Mouse (Mus musculus): Measurements from ENCODE around the gene Blcap.

Gene Blcap

DNA sequence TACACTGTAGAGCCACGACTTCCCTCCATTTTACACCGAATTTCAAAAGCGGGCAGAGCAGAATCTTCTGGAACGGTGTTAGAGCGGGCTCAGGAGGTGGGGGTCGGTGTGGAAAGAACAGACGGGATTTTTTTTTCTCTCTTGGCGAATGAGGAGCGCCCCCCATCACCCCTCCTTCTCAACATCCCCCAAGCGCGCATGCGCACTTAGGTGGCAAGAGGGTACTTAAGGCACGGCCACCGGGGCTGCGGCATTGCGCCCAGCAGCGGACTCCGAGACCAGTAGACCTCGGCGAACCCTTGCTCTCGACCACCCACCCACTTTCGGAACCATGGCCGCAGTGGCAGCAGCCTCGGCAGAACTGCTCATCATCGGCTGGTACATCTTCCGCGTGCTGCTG, 11.2 kb downstream of the Blcap start, which contains the start of gene Nnat:
Gene Nnat, plus strand, starts transcription at position 221 of the 400 bp plus-strand sequence.
- no peak for DNase-seq (ENCODE audit: low read depth, low spot score)

DNA sequence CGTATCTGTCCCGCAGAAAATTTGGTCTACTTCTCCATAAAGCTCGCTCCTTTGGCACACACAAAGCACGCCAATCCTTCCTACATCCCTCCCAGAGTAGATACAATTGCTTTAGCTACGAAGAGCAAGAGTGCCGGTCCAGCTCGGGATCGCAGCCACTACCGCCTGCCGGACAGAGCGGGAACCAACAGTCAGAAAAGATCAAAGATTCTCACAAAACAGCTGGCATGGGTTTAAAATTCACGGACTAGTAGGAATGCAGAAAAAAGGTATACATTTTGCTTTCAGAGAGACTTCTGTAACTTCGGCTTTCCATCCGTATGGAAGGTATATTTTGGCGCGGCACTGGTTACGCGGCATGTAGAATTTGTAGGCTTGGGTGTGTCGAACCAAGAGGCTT, 11.6 kb downstream of the Blcap start:
- no peak for DNase-seq (ENCODE audit: low read depth, low spot score)

DNA sequence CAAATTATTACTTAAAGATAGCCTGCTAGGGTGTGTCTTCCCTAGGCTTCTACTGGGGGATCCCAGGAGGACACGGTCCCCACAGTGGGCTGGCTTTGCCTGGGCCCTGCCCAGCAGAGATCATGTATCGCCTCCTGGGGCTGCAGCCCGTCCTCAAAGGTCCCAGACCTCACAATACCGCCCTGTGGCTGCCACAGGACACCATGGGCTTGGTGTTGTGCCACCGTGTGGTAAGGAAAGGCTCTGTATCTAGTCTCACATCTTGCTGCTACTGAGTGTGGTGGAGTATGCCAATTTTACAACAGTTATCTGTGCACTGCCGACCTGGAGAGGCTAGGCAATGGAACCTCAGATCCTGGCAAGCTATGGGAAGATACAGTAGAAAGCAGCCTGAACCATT, 12.6 kb downstream of the Blcap start:
- DNase-seq (ENCODE audit: low read depth, low spot score), result no peak

DNA sequence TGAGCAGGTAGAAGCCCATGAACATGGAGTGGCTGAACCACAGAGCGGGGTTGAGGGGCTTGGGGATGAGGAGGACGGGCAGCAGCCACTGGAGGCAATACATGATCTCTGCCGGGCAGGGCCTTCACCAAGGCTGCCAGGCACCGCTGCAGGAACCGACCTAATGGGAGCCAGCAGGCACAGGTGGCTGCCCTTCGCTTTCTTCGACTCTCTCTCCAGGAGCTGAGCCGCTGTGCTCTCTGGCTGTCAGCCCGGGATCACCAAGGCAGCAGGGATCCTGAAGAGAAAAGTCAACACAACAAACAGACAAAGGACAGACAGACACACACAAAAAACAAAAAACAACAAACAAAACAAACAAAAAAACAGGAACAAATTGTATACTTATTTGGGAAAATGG, 13.0 kb downstream of the Blcap start:
- no peak for DNase-seq (ENCODE audit: low read depth, low spot score)

DNA sequence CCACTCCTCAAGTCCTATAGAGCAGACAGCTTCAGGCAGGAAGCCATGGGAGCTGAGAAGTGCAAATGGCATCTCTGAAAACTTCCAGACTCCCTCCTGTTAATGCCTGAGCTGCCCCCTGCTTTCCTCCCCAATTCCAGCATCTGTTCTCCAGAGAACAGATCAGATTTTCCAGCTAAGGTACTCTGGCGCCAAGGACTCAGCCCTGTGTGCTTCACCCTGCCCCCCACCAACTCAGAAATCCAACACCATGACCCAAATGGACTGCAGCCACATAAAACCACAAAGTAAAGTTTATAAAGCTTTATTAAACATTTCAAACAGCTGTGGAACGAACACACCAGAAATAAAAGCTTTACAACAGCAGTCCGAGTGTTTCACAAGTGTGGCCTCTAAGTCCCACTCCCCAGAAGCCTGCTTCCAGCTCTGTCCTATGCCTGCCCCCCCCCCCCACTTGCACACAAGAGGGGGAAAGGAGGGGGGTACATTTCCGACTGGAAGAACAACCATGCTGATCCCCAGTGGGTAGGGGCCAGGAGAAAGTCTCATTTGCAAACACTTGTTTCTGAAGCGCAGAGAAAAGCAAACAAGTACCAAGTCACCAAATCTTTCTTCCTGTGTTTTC, 14.9 kb downstream of the Blcap start:
- DNase-seq (ENCODE audit: low read depth, low spot score), result no peak

DNA sequence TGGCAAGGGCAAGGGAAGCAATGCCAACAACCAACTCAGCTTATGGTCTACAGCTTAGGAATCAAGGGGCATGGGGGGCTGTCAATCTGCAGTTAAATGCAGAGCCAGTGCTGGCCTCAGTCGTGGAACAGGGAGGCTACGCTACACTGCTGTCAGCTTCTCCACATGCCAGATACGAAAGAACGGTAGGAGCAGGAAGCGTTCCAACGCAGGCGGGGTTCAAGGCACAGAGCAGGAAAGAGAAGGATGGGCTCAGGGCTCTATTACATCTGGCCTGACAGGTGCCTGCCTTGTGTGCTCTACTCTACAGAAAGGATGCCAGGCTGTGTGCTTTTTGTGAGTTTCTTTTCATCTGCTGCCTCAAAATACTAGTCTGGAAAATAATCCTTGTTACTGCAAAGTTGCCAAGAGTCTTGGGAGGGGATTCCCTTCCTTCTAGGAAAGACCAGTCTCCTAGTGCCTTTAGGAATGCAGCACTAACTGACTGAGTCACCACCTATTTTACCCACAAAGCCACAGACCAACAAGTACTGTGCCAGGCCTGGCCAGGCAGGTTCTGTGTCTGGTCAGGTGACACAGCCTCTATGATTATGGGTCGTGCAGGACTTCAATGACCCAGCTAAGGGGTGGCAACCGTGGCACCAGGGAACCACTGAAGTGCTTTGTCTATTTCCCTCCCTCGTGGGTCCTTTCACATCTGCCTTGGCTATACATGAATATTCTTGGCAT, 18.8 kb downstream of the Blcap start:
- no peak for DNase-seq (ENCODE audit: low read depth, low spot score)

DNA sequence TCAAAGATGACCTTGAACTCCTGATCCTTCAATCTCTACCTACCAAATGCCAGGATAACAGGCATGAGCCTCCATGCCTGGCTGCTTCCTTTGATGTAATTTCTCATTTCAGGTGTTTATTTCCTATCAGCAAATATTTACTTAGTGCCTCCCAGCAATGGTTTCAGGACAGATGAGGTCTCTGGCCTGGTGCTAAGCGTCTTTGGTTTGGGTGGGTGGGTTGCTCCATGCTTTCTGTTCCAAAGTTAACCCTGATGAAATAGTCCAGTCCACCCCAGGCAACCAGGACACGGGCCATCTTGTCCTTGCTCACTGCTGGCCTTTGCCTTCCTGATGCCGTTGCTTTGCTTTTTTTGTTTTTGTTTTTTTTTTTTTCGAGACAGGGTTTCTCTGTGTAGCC, 20.8 kb downstream of the Blcap start:
- DNase-seq (ENCODE audit: low read depth, low spot score), result no peak

DNA sequence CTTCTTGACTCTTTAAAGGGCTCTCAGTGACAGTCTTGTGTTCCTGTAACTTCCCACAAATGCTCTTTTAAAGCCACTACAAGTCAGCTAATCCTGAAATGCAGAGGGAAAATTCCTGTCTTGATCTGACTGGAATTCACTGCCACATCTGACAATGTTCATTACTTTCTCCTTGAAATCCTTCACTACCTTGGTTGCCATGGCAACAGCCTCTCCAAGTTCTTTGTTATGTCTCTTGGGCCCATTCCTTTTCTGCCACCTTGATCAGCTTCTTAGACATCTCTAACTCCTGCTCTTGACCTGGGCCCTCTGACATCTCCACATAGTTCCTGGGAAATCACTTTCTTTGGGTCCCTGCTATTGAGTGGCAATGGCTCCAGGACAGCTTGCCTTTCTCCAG, 24.4 kb downstream of the Blcap start:
- DNase-seq (ENCODE audit: low read depth, low spot score), result no peak

DNA sequence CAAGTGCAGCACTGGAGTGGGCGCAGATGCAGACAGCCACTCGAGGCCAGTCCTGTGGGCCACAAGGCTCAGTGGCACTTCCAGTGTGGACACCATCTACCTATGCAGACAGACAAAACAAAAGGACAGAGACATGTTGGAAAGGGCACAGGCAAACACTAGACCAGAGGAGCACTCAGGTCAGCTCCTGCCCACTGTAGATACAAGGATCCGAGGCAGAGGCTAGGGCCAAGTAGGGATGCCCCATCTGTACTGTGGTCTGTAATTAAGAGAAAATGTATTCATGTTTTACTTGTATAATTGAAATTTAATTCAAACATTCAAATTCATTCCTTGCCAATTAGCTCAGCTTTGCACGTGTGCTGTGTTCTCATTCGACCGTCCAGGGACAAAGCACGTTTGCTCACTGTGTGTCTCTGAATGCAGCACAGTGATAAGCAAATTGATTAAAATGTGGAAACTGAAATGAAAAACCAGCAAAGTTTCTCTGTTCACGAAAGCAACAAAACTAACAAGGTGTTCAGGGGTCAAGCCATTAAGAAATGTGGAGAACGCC, 26.7 kb downstream of the Blcap start:
- no peak for DNase-seq (ENCODE audit: low read depth, low spot score)

DNA sequence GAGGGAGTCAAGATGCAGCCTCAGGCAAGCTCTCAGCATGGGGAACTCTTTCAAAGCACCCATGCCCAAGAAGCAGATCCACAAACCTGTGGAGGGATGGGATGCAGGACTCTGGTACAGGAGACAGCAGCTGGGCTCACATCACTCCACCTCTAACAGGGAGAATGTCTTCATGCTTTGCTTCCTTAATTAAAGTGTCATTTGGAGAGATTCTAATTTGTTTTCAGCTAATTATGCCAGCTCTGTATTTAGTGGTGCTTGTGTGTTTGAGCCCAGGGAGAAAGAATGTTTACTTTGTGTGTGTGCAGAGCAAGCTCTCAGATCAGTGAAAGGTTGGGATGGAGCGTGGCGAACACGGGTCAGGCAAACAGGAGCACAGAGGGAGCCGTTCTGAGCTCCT, 28.7 kb downstream of the Blcap start:
- DNase-seq (ENCODE audit: low read depth, low spot score), result no peak

DNA sequence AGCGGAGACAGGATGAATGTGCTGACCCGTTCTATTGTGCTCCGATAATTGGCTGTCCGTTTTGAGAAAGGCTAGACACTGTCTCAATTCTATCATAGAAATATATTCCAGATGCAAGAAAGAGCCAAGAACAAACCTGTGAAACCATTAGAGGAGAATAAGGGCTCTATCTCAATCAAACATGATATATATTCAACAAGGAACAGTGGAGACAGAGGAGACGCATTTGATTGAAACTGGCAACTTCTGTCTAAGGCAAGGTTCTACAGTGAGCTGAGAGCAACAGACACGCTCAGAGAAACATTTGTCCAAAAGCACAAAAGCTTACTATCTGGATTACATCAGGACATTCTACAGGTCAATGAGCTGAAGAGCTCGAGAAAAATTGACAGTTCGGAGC, 29.4 kb downstream of the Blcap start:
- DNase-seq (ENCODE audit: low read depth, low spot score), result no peak

DNA sequence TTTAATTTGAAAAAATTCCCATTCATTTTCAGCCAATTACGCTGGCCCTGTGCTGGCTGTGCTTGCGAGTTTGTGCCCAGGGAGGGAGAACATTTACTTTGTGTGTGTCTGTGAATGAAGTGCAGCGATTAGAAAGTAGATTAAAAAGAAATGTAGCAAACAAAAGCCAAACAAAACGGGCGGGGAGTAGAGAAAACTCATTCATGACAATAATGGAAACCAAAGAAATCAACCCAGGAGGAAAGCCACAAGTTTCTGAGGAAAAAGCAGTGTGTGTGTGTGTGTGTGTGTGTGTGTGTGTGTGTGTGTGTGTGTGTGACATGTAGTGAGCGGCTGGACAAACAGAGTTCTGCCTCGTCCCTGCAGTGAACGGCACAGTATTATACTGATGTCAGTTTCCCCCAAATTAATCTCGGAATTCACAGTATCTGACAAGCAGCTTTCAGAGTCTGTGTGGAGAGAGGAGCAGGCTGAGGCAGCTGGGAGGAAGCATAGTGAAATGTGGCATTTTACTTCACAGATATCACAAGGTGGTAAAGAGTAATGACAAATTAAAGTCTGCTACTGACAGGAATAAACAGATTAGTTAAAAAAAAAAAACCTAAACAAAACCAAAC, 30.0 kb downstream of the Blcap start:
- no peak for DNase-seq (ENCODE audit: low read depth, low spot score)

DNA sequence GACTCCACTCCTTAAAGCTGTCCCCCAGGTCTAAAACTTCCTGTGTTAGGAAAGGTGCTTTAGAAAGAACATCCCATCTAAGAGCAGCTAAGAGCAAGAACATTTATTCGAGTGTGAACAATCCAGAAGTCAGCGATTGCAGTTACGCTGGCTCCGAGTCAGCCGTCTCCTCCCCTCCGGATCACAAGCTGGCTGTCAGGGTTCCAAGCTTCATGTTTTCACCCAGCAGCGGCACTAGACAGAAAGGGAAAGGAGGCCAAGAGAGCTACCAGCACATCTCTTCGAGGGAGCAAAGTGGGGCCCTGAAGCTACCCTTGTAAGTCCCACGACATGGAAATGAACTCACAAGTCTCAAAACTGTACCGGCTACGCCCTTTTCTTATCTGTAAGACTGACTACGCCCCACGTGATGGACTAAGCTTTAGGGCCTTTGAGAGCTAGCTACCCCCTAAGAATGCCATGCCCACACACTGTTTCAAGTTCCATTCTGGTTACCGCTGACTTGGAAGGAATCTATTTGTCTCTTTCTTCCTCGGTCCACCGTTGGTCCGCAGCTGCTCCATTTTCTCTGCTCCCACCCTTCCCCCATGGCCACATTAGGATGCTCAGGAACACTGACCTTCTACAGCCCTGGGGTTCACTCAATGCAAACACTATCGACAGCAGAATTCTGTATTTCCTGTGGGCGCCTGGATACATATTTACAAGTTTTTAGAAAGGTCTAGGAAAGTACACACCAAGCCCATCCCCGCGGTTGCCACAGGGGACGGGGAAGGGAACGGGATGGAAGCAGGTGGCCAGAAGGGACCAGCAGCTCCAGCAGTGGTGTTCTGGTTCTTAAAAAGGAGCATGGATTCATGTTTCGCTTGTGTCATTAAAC, 30.8 kb downstream of the Blcap start:
- no peak for DNase-seq (ENCODE audit: low read depth, low spot score)

DNA sequence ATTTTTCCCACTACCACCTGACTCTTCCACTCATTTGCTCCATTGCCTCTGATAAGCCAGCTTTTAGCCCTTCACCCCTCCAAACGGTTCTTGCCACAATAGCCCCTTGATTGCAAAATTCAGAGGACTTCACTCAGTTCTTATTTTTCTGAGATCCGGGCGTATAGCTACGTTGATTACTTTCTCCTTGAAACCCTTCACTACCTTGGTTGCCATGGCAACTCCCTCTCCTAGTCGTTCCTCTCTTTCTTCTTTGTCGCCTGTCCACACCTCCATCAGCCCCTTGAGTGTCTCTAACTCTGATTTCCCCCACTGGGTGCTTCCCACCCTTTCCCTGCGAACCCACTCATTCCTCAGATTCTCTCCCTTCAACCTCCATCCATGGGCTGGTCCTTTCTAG, 34.0 kb downstream of the Blcap start:
- no peak for DNase-seq (ENCODE audit: low read depth, low spot score)

DNA sequence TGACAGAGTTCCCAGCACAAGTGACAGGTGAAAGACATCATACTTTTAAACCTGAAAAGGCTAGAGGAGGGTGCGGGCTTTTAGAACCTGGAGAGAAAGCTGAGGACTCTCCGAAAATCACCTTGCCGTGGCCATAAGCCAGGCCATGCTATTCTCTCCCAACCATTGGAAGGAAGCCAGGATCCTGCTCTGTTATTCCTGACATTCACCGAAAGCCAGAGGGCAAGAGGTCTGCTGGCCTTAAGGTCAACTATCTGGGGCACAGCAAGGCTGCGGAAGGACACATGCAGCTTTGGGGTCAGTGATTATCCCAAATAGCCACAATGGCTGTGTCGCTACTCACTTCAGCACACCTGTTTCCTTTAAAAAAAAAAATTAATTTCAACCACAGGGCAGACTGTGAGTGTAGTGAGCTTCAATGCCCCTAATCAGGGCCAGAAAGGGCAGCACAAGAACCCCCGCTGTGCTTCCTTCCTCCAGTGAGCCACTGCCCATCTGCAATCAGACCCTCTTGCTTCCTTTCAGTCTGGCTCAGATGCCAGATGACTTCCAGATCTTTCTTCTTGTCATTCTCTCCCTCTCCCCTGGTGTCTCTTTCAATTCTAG, 34.5 kb downstream of the Blcap start:
- no peak for DNase-seq (ENCODE audit: low read depth, low spot score)

DNA sequence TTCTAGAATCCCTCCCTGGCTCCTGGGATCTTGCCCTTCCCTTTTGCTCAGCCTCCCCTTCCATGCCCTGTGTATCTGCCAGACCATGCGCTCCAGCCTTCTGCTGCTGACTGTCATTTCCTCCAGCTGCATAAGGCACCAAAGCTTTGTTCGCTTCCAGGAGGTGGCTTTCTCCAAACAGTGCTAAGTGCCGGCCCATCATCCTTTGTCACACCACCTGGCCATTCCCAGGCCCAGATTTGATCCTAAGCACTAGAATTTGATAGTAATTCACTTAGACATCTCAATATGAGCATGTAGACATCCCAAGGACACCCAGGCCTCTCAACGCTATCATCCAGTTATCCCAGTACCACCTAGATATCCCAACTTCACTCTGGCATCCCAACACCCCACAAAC, 36.9 kb downstream of the Blcap start:
- DNase-seq (ENCODE audit: low read depth, low spot score), result no peak

DNA sequence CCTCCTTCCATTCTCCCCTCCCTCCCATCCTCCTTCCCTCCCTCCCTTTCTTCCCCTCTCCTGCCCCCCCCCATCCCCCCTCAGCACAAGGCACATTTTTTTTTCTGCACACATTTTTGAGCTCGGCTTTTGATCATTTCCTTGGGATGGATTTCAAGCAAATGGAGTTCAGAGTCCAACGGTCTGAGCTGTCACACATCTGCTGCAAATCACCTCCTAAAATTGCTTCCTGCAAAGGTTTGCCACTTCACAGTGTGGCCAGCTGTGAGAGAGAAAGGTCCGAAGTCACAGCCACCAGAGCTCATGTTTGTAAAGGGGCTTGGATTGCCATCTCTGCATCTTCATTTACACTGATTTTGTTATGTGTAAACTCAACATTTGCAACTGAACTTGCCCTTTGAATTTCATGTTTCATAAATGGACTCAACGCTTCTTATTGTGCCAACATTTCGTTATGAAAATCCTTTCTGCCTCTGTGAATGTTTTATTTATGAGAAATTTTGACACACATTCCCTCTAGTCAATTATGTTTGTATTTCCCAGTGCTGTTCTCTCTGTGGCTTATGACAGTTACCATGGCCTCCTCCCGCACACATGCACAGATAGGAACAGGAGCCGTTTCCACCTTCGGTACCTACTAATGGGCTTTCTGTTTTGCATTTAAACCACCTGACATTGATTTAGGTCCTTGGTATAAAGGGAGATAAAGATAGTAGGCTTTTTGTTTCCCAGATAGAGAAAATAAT, 39.2 kb downstream of the Blcap start:
- no peak for DNase-seq (ENCODE audit: low read depth, low spot score)

DNA sequence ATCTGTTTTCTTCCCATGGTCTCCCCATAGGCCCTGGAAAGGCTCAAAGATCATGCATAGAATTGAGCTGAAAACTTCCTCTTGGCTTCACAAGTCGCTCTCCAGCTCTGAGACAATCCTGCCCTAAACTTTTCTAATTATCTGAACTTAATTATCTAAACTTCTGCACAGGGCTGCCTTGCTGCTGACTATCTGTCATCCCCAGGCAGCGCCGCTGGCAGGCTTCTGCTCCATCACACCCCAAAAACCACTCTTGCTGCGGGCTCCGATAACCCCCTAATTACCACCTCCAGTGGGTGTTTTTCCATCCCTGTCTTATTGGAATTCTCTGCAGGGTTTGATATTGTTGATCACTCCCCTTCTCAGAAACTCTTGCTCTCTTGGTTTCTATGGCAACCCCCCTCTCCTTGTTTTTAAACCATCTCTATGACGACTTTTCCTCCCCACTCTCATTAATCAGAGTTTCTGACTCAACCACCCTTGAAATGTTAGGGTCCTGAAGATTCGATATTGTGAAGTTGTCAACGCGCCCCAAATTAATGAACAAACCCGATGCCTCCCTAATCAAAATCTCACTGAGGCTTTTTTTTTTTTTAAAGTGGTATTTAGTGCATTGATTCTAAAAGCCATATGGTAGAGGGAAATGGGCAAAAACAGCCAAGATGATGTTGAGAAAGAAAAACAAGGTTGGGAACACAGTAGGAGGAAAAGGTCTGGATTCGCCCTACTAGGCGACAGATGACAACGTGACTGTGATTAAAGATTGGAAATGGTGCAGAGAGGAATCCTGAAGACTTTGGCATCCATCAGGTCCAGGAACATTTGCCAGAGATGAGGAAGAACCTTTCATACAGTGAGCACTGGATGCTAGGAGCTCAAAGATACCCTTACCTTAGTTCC, 40.8 kb downstream of the Blcap start:
- no peak for DNase-seq (ENCODE audit: low read depth, low spot score)

DNA sequence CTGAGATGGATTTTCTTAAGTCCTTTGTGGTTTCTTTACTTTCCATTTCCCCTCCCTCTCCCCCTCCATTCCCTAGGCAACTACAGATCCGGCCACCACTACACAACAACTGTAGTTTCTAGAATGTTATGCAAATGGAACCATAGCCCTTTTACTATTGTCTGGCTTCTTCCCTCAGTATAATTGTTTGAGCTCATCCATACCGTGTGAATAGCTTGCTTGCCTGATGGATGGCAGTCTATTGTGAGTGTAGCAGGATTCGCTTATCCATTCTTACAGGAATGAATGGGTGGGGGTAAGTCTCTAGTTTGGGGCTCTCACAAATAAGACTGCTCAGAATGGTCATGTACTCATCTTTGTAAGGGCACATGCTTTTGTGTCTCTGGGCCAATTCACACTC, 48.5 kb downstream of the Blcap start:
- no peak for DNase-seq (ENCODE audit: low read depth, low spot score)

DNA sequence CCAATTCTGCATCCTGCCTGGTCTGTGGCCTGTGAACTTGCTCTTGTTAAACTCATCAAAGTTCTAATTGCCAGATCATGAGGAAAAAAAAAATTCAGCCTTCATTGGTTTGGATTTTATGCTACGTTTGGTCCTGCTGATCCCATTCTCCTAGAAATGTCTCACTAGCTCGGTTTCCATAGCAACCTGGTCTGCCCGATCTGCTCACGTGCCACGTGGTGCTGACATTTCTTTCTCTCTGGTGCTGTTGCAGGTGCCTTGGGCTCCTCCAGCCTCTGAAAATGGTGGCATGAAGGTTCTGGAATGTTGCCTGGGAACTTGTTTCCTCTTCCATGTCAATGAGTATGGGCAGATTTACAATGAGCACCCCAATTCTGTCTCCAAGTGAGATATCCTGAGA, 50.6 kb downstream of the Blcap start:
- no peak for DNase-seq (ENCODE audit: low read depth, low spot score)

All from CD4-positive helper T cell, adult 2 months (primary cell).